Mouse (Mus musculus) adrenal gland (tissue): Measurements from ENCODE around the gene Wnt8b.

Experiments
- intact Hi-C: fragments of 180-260 bp; cut with DNase I; formaldehyde crosslinking; loops from one replicate; pipeline ENCODE4 v1.15.1; 2025

The Wnt8b gene

DNA sequence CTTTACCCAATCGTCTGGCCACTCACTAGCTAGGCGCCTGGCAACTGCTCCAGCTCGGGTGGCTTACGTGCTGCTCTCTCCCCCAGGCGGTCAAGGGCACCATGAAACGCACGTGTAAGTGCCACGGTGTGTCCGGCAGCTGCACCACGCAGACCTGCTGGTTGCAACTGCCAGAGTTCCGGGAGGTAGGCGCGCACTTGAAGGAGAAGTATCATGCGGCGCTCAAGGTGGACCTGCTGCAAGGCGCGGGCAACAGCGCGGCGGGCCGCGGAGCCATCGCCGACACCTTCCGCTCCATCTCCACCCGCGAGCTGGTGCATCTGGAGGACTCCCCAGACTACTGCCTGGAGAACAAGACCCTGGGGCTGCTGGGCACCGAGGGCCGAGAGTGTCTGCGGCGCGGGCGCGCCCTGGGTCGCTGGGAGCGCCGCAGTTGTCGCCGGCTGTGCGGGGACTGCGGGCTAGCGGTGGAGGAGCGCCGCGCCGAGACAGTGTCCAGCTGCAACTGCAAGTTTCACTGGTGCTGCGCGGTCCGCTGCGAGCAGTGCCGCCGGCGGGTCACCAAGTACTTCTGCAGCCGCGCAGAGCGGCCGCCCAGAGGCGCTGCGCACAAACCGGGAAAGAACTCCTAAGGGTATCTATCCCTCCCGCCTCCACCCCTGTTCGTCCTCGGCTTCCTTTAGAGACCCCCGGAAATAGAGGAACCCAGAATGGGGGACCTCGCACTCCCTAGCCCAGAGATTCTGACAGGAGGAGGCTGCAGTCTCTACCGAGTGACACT is 18.4 kb downstream of the Wnt8b start:
- intact Hi-C loops = no loop called here

DNA sequence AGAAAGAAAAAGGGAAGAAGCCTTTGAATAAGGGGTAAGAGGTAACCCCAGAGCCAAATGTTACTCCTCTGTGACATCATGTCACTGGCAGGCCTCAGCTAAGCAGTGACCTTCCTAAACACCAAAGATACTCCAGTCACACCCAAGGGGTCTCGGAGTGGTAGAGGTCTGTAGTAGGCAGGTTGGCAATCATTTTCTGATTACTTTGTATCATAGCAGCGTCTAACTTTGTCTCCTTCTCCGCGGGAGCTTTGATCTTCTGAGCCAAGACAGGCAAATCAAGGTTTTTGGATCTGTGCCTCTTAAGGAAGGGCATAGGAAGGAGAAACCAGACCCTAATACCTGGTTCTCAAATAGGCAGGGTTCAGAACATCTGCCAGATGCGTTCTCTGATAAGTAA is 19.3 kb downstream of the Wnt8b start:
- intact Hi-C loops = no loop called here

DNA sequence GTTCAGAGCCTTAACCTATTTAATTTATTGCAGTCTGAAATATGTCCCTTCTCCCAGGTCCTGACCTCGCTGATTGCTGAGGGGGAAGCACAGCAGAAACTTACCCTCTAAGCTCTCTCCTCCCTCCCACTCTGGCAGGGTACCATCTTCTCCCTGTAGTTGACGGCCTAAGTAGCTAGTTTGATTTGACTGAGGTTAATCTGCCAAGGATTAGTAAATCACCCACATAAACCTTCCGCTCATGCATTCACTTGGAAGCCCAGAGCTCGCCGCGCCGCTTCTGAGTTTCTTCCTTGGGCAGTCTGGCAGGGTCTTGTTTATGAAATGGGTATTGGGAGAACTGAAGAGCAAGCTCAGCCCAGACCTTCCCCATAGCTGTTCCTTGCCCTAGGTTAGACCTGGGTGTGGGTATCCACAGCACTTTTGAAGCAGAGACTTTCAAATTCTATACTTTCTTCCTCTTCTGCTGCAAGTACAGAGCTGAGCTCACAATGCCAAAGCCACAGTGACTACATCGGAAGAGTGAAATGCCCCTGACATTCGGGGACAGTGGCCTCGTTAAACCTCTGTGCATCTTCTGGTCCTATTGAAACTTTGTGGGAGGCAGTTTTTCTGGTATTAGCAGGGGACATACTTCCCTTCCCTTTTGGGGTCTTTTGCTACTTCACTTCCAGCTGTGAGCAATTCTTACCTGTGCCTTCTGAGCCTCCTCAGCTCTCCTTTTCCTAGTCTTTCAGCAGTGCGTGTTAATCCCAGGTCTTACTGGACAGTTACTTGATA is 20.0 kb downstream of the Wnt8b start:
- intact Hi-C loops = no loop called here

DNA sequence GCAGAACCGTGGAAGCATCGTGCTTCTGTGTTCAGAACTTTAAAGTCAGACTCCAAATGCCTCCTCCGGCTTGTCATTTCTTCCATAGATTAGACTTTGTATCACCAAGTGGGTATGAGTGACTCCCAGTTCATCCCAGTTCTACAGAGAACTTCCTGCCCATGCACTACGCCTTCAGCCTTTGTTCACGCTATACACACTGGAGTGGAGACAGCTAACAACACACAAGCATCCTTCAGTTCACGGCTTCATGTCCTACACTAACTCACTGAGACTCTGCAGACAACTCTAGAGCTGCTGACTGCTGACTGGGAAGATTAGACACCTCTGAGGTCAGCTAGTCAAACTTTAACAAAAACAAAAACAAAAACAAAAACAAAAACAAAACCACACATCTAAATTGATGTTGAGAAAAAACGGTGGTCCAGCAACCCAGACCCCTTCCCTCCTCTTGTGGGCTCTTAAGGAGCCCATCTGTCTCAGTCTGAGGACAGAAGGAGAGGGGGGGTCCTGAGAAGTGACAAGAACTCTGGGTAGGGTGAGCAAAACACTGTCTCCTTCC is 20.7 kb downstream of the Wnt8b start:
- intact Hi-C loops = no loop called here

DNA sequence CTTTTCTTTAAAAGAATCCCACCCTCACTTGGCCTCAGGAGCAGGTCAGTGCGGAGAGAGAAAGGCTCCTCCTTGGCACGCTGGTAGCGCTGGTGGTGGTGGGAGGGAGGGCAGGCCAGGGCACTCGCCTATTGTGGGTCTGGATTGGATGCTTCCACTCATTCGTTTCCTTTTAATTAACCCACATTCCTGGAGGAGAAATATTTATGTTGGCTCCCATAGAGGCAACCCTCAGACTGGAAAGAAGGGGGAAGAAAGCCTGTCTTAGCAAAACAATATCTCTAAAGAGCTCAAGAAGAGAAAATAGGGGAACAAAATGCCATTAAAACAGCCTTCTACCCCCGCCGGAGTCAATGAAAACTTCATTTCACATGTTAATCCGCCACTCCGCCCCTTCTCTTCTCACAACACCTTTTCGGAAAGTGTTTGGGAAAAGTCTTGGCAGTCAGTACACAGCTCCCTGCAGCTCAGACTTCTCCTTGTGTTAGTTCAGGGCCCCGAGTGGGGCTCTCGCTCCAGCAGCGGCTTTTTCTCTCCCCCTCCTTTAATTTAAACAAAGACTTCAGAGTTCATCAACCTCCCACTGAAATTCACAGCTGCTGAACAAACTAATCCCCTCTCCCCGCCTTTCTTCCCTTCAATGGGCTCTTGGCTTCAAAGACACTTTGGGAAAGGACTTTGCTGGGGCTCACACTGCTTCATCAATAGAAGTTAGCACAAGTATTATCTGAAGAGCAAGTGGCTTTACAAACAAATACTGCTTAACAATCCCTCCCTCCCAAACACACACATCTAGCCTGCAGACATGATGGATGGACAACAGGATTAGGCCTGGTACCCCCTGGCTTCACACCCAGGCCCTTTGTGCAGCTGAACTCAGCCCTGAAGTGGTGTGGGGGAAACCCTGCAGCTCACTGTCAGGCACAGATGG is 21.5 kb downstream of the Wnt8b start:
- intact Hi-C loops = no loop called here

DNA sequence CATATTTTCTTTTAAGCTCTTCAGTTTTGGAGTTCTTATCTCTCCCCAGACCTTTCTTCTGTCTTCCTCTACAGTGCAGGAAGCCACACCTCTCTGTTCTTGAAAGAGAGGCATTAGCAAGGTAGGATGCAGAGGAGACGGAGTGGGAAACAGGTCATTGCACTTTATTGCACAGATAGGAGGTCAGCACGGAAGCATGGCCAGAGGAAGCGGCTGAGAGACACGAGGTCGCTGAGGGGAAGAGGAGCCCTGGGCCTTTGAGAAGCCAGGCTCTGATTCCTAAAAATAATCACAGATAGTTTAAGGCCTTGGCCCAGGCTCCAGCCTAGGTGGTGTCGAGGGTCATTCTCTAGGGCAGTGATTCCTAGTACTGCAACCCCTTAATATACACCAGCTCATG is 22.5 kb downstream of the Wnt8b start:
- intact Hi-C loops = no loop called here

DNA sequence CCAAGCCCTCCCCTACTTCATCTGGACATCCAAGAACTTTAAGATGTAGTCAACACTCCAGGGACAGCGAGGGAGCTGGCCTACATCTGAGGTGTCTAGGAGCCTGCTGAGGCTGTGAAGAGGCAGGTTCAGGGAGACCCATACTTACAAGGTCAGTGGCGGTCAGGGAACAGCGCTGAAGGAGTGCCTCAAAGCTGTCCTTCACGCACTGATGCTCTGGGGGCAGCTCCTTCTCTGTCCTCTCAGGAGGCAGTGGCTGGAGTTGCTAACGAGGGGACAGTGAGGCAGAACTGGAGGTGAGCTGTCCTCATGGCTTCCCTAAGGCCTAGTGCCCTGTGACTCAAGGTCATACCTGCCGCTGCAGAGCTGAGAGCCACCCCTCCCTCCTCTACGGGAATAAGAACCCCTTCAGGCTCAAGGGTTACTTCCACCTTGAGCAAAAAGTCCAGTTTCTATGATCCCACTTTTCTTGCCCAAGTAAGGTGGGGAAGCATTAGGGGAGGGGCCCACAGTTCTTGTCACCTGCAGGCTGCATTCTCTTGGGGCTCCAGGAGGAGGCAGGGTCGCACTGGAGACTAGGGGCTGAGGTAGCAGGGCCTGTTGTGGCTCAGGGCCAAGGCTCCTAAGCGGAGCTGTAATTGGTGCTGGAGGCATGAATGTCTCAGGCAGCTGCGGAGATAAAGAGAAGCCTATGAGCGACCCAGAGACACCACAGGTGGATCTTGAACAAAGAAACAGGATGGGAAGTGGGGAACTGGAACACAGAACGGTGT is 24.9 kb downstream of the Wnt8b start:
- intact Hi-C loops = no loop called here

DNA sequence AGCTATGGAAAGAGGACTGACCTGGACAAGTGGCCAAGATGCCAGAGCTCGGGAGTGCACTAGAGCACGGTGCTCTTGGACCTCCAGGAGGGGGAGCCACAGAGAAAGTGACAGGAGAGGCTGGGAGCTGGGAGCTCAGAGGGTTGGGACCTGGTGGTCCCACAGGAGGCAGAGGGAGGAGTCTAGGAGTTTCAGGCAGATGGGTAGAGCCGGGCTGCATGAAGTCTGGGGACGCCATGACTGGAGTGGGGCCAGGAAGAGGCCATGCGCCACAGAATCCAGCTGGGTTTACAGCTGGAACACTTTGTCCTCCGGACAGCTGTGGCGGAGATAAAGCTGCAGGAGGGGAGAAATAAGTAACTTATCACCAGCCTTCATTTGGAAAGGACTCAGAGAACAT is 25.9 kb downstream of the Wnt8b start:
- intact Hi-C loops = no loop called here

DNA sequence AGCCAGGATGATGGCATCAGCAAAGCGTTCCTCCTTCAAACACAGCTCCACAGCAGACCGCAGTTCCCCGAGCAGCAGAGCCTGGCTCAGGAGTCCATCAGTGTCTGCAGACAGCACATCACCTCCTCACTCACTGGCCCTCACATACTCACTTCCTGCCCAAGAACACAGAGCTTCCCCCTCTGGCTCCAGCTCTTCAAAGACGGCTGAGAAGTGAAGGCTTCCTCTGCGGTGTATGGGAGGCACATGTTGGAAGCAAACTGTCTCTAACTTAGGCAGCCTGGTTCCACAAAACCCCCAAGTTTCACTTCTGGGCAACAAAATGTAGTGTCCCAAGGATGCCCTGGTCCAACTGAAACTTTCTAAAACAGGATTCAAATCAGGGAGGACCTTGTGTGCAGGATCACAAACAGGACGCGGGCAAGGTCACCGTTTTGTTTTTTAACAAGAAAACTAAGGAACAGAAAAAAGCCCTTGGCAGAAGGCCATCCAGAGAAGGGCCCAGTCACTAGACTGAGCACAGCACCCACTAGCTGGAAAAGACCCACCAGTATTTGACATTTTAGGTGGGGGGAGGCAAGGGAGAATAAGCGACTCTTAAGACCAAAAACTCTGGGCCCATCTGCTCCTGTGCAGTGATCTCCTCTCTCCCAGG is 32.4 kb downstream of the Wnt8b start:
- intact Hi-C loops = no loop called here

DNA sequence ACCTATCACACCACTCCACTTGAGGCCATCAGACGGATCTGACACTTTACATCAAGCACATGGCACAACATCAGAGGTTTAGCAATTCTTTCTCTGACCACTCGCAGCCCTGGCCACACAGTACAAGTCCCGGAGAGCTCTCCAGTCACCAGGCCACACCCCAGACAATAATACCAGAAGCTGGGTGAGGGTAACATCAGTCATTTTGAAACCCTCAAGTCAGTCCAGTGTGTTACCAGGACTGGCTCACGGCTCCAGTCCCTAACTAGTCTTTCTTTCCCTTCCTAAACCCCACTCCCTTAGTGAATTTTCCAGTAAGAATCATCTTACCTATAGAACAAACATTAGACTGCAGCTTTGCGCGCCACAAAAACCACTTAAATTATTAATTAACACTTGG is 36.7 kb downstream of the Wnt8b start:
- intact Hi-C loops = loop anchor here (5.0 kb wide), 1 partner anchor 53 kb away; no protein-coding TSS in a partner anchor

DNA sequence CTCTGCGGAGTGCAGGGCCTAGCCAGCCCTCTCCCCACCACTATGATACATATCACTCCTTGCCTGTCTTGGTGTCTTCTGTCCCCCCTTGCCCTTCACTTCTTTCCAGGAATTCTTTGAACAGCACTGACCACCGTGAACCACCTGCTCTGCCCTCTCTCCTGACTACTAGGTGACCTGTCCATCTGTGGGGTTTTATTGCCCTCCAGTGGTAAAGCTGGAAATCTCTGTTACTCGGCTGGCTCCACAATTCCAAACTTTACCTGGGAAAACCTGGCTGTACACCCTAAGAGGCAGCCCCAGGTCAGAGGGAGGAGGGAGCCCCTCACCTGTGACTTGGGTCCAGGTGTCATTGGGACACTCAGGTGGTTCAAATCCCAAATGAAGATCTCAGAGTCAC is 42.1 kb downstream of the Wnt8b start:
- intact Hi-C loops = no loop called here

DNA sequence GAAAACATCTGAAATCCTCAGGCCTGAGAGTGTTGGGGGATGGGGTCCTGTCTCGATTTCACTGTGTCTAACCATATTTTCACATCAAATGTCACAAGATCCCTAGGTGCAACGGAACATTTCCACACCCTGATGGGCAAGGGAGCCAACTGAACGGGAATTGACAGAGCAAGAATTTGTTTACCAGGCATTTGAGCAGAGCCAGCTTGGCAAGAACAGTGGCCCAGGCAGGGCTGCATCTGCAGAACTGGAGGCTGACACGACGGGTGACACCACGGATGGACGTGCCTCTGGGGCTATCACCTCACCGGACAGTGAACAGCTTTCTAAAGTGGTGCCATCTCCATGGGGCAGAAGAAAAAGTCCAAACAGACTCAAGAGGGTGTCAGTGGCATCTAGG is 44.1 kb downstream of the Wnt8b start:
- intact Hi-C loops = no loop called here

DNA sequence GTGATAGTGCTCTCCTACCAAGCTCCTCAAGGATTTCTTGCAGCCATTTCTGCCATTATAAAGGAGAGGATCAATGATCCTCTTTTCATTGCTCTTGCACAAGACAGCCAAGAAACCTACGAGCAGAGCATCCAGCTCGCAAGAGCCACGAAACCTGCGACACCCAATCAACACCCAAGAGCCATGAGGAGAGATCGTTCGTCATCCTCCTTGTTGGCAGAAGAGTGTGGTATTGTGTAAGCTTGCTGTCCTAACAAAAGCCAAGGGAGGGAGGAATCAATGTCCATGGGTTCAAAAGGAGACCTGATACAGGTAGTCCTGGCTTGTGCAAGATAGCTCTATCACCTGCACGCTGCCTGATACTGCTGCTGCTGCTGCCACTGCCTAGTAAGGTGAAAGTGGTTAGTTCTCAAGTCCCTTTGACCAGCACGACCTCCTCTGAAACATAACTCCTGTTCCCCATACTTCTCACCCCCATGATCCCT is 49.5 kb downstream of the Wnt8b start:
- intact Hi-C loops = loop anchor here (10.0 kb wide), 1 partner anchor 168 kb away; no protein-coding TSS in a partner anchor

DNA sequence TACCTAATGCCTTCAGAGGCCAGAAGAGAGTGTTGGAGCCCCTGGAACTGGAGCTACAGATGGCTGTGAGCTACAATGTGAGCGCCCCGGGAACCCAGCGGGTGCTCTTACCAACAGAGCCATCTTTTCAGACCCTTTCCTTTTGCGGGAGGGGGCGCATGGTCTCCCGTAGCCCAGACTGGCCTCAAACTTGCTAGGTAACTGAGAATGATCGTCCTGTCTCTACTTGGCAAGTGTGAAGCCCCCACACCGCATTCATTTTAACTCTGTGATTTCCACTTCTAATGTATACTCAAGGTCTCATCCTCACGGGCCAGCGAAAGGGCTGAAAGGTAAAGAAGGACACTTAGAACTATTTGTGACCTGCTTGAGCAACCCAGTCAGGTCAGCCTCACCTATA is 51.1 kb downstream of the Wnt8b start:
- intact Hi-C loops = loop anchor here (10.0 kb wide), 1 partner anchor 170 kb away; no protein-coding TSS in a partner anchor

DNA sequence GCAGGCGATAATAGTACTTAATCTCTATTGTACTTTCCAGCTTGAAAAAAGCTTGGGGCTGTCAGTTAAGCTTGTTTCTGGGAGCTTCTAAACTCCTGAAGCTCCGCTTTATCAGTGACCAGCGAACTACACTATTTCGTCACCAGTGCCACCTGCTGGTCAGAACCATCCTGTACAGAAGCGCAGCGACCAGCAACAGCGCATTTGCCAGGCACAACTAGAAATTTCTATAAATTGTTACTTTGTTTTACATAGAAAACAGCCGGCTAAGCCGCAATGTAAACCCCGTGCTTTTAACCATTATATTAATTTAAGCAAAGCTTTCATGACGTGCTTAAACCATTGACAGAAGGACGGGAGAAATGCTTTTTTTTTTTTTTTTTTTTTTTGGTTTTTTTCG is 51.5 kb downstream of the Wnt8b start:
- intact Hi-C loops = loop anchor here (10.0 kb wide), 1 partner anchor 170 kb away; no protein-coding TSS in a partner anchor

DNA sequence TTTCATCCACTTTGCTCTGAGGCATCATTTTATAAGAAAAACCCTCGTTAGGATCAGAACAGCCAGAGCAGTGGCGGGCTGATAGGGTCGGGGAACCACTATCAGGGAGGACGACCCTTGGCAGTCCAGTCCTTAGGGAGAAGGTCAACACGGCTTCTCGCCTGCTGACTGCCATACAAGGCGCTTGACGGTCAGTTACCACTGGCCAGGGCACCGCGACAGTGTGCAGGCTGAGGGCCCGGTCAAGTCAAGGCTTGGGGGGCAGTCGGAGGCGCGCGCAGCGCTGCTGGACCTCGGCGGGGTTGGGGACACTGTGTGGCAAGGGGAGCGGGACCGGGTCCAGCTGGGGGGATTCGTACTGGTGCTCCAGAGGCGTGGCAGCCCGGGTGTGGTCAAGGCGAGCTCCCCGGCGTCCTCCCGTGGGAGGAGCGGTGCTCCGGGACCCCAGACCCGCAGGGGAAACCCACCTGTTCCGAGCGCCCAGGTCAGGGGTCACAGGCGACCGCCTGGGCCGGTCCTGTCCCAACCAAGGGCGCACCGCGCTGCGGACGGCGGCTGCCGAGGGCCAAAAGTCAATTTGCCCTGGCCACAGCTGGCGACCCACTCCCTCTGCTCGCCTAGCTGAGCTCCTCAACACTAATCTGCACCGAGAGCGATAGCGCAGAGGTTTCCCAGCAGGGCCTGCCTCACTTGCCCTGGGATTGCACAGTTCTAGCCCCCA is 52.2 kb downstream of the Wnt8b start, which contains the start of gene Sec31b:
Sec31b (minus strand) TSS at position 544 of the 721 bp plus-strand sequence.
- intact Hi-C loops = loop anchor here (10.0 kb wide), 1 partner anchor 171 kb away; no protein-coding TSS in a partner anchor

DNA sequence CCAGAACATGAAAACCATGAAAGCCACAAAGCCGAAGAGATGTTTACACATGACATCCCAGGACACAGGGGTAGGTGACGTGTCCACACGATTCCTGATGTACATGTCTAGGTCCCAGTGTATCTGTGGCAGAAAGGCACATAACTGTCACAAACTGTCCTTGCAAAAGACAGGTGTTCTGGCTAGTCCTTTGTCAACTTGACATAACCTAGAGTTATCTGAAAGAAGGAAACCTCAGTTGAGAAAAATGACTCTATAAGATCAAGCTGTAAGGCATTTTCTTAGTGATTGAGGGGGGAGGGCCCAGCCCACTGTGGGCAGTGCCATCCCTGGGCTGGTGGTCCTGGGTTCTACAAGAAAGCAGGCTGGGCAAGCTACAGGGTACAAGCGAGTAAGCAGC is 59.5 kb downstream of the Wnt8b start, which contains the start of gene Gm20538:
Gm20538 (minus strand) TSS at position 101 of the 400 bp plus-strand sequence.
- intact Hi-C loops = no loop called here

DNA sequence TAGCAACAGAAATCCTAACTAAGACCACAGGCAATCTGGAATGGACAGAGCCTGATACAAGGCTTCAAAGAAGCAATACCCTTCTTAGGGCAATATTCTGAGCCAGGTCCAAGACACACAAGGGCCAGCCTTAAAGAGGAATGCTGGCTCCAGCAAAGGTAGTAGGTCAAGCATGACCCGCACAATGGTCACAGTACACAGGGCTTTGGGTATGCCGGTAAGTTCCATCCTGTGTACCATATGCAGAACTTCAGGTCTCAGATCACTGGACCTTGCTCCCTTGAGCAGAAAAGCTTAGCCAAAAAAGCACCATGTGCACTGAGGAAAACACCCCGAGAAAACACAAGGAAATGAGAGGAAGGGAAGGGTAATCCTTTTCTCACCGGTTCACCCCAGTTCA is 60.0 kb downstream of the Wnt8b start:
- intact Hi-C loops = no loop called here

DNA sequence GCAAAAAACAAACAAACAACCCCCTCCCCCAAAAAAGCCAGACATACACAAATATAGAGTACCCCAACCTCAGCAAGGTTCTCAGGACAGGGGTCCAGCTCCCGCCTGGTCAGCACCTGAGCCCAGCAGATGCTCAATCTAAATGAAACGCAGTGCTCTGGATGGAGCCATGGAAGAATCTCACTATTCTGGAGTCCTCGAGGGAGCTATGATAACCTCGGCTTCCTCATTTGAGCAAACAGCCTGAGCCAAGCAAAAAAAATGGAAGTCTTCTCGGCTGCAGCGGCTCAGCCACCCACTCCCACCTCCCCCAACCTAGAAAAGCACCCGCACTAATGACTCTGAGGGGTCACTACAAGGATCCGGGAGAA is 61.2 kb downstream of the Wnt8b start:
- intact Hi-C loops = no loop called here
